ENCODE assay signal across 12 mouse cellular contexts in the genomic region with DNA sequence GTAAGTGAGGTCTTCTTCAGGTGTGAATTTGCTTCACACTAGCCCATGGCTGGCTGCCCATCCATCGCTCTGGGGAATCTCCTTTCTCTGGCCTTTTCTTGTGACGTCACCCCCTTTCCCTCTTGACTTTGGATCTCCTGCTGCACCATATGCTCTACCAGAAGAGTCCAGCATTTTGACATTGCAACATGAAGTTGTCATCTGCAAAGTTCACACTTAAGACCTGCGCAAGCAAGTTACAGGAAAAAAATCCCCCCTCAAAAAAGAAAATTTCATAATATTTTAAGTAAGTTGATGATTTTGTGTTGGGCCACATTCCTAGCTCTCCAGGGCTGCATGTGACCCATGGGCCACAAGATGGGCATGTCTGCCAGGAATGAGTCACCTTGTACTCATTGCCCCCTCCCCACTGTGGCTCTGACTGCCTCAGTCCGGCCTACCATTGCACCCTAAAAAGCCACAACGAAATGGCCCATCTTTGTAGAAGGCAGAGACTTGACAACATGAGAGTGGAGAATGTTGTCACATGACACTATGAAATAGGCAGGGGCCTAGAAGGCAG.
"Had no signal": no experiment of that assay in that cellular context is flagged by ENCODE, and none has a peak within 500 bp of the region (broad histone marks: within the 10 kb centered on the region; RNA-seq: fewer than 3 reads in every experiment).

No protein-coding gene starts in this region.

- H3K27ac ChIP-seq: kidney, postnatal 0 days; liver, embryonic 12.5 days; midbrain, embryonic 10.5 days; neural tube, embryonic 15.5 days had no signal

- DNase-seq: kidney, adult 9 months; kidney, postnatal 36 days; midbrain, embryonic 14.5 days; right cerebral cortex, adult 18-20 months; thymus, adult 18-20 months; thymus, postnatal 14 days had no signal

- H3K4me3 ChIP-seq: limb, embryonic 15.5 days; liver, embryonic 12.5 days; midbrain, embryonic 10.5 days; myocyte; neural tube, embryonic 15.5 days had no signal
